Mouse (Mus musculus) adrenal gland, adult 2 months (tissue): Measurements from ENCODE around the gene Ksr2. TPM values are rescaled to one million over a fixed set of nuclear protein-coding genes. Genes with fewer than 3 reads are reported as not detected.

Experiments
- DNase-seq: peaks from one replicate; pipeline ENCODE4 v3.0.0; 2021
- polyA plus RNA-seq: library from polyadenylated mRNA; depleted of rRNA; stranded (reverse); fragments of >200 nt; gene quantifications from 2 replicates; pipeline ENCODE4 v1.2.3, GENCODE M21; 2012
- total RNA-seq, 2 experiments: library from RNA; stranded (reverse); gene quantifications; 2 replicates each; pipeline ENCODE4 v1.2.3; 2021

The Ksr2 gene
- total and polyA plus RNA-seq, 3 experiments, result 0.92 to 5.1 (median 3.8) TPM

DNA sequence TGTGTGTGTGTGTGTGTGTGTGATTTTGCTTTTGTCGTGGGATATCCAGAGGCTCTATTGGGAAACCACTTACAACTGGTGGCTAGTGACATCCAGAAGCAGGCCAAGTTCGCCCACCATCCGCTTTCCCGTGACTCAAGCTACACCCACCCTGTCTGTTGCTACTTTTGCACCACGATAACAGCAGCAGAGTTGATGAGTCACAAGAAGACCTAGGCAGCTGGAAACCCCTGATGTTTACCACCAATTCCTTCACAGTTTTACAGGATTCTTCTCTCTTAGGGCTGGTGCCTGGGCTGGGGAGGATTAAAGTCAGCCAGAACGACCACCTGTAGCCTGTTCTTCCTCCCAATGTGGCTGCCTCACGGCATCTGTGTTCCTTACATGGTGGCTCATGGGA is 277.5 kb downstream of the Ksr2 start:
- no peak for DNase-seq

DNA sequence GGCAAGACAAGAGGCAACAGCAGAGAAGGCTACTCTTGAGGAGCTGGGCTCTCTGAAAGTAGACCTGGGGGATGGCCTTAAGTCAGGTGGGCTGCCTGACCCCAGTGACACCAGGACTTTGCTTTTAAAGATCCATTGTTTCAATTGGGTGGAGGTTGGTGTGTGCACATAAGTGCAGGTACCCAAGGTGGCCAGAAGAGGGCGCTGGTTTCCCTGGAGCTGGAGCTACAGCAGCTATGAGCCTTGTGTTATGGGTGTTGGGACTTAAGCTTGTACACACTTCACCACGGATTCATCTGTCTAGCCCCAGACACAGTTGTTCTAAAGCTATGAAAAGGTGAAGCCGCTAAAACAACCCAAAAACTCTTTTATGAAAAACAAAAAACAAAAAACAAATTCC is 279.8 kb downstream of the Ksr2 start:
- no peak for DNase-seq

DNA sequence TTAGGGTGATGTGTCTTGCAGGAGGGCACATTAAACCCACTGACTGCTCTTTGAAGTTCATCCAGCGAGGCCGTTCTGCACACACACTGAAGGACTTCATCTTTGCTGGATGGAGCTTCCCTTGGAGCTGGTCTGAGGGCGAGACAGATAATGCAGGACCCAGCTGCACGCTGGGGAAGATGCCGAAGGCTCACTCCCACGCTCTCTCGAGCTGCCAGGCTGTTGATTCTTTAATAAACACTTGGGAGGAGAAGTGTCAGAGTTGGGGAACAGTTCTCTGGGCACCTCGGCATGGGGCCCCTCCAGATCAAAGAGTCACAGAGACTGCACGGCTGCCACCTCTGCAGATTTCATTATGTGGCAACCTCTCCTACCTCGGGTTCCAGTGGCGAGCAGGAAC is 280.8 kb downstream of the Ksr2 start:
- DNase-seq, result no peak

DNA sequence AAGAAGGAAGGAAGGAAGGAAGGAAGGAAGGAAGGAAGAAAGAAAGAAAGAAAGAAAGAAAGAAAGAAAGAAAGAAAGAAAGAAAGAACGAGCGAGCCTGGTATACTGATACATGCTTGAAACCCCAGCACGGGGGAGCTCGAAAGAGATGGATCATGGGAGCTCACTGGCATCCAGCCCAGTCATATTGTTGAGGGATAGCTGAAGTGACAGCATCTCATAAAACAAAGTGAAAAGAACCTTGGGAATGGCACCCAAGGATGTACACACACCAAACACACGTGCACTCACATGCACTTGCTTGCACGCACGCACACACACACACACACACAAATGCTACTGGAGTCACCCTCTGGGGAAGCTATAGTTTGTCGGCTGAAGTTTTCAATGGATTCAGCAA is 282.6 kb downstream of the Ksr2 start:
- peak; percentile 55 for DNase-seq

DNA sequence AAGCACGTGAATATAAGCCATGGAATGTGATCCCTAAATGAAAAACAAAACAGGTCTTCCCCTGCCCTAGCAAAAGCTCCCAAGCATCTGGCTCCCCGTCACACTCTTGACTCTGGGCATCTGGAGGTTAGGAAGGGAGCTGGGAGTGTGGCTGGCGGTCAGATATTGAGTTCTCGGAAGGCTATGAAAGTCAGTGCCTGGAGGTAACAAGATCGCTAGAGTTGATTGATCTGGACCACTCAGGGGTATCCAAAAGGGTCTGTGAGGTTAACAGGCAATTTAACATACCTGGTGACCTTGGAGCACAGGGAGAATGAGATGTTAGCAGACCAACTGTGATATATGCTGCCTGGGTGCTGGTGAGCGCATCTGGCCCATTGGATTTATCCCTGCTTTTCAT is 283.8 kb downstream of the Ksr2 start:
- no peak for DNase-seq

DNA sequence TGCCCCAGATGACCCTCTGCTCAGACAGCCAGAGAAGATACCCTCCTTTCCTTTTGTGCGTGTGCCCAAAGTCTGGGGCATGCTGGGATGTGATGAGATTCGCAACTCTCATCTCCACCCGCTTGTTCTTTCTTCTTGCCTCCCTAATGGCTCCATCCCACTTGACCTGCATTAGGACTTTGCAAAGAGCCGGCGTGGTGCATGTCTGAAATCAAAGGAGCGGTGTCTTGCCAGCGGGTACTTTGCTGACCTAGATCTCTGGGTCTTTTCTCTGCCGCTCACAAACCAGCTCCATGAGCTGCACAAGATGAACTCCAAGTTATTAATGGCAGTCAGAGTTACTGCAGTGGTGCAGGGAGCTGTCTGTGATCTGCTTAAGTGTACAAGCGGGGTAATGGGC is 290.6 kb downstream of the Ksr2 start:
- DNase-seq, result no peak

DNA sequence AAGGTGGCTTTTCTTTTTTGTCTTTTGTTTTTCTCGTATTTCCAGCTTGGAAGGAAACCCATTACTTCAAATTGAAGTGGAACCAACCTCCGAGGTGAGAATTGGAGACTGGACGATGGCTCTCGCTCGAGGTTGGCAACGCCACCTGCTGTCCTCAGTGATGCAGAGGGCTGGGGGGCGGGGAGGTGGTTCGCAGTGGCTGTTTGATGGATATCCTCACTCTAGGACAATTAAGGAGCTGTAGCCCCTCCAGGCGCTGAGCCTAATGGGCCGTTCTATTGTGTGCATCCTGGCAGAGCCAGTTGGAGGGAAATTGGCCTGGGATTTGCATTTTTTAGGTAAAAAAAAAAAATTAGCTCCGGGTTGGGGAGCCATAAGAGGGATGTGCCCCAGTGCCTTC is 292.8 kb downstream of the Ksr2 start:
- DNase-seq, result no peak

DNA sequence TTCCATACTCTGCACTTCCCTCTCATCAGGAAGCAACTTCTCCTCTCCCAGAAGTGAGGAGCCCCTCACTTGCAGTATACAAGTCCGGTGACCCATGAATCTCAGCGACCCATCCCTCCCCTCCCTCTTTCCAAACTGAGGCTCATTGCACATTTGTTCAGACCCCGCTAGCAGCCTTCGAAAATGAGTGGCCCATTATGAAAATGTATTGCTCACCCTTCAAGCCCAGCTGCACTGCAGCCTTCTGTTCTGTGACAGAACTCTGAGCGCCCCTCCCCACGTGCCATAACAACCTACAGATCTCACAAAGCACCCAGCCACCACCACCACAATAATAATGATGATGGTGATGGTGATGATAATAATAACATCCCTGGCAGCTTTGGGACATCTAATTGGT is 295.5 kb downstream of the Ksr2 start:
- no peak for DNase-seq

DNA sequence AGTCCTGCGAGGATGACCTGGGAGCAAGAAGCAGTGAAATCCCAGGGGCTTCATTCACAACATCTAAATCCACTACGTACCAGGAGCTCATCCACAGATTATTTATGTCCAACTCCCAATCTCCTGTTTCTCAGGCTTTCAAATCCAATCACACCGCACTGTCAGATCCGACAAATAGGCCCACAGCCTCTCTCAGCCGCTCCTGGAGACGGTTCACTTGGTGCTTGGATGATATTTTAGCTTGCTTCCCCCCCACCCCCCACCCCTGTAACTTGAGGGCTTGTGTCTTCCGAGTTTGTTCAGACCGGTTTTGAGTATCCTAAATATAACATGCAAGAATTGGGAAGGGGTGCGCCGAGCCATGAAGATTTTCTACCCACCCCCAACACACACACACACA is 297.8 kb downstream of the Ksr2 start:
- no peak for DNase-seq

DNA sequence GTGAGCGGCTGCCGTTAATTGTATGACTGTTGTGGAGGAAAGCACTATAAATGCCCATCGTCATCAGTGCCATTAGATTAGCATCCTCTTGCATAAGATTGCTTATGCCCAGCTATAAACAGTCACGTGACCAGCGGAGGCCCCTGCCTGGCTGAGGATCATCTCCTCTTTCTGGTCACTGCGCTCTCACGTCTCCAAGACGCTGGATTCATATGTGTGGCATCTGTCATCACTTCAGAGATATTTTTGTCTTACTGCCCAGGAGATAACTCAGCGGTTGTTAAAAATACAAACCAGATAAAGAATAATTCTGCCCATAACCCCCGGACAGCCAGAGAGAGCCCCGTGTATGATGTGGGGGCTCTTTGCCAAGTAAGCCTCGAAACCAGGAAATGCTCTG is 298.4 kb downstream of the Ksr2 start:
- no peak for DNase-seq

DNA sequence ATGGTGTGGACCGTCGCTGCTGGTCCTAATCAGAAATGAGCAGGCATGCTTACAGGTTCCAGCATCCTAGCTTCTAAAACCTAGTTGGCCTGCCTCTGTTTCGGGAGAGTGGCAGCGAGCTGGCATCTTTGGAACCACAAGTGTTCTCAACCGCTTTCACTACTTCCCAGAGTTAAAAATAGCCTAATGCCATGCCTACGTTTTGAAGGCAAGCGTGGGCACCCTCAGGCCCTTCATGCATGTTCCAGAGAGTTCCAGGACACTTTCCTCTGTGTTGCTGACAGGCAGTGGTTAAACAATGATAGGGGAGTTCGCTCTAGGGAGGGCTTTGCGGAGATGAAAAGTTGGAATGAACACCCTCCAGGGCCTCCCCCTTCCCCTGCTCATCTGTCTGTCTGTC is 303.3 kb downstream of the Ksr2 start:
- DNase-seq, result no peak

DNA sequence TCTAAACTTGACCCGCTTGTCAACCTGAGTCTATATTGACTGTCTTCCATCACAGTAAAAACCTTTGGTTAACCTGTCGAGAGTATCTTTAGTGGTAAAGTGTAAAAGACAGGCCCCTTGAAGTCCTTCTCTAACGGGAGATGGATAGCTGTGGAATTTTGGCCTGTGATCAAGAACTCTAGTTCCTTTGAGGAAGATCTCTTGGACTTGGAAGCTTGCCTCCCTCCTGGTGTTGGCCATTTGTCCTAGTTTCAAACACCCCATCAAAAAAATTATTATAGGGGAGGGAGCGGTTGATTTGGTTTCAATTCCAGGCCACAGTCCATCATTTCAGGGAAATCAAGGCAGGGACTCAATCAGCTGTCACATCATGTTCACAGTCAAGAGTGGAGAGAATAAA is 309.5 kb downstream of the Ksr2 start:
- DNase-seq, result no peak

DNA sequence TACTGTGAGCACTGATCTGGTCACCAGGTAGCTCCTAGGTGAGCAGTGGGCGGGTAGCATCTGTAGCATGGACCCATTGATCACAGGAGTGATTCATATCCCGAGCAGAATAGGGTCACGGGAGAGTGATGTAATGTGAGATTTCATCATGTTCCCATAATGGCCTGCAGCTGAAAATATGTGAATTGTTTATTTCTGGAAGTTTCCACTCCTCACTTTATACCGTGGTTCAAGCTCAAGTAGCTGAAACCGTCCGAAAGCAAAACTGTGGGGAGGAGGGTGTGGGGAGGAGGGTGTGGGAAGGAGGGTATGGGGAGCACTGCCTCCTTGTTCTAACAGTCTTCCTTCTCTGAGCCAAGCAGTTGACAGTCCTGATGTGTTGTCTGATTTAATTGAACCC is 312.7 kb downstream of the Ksr2 start:
- peak; percentile 40 for DNase-seq

DNA sequence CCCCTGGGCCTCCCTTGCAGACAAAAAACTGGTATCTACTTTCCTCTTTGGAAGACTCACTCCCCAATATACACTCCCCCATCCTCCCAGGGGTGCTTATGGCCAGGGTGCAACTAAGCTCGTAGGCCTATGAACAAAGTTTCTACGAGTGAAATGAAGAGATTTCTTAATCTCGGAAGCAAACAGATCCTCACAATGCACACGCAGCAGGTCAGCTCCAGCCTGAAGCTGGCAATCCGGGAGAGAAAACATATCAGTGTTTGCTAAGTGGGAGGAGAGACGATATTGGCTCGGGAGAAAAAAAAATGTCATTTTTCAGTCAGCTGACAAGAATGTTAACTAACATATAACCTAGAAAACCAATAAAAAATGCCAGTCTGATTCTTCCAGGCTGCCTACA is 313.3 kb downstream of the Ksr2 start:
- DNase-seq, result no peak

DNA sequence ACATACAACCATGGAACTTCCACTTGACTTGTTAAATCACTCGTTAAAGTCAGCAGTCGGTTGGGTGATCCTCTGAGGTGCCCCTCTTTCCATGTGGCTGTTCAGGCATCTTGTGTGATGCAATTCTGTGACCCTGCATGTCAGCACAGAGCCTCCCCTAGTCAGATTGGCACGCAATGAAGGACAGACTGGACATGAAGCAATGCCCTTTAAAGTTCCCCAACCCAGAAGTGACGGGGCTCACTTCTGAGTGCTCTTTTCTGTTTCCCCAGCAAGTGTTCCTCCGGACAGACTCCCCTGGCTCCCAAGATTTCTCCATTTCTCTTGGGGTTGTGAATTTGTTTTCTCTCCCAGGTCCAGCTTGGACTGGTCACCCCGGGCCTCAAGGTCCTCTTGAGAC is 317.5 kb downstream of the Ksr2 start:
- peak; percentile 78 for DNase-seq

DNA sequence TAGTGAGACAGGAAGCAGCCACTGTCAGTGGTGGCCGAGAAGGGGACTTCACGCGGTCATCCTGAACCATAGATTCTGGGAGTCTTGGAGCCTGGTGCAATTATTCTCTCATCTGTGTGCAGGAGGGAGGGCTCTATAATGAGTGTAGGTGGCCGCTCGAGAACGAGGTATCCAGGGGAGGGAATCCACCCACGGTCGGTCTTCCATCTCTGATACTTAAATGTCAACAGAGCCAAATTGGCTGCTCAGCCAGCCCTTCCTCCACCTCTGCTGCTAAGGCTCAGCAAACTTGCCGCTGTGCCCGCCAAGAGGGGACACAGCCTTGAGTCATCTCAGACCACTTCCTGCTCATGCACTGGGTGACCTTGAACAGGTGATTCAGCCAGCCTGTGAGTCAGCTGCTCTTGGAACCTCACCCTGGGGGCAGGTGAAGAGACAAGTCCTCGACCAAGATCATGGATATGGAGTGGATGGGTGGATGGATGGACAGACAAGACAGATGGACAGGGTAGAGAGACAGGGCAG is 330.9 kb downstream of the Ksr2 start:
- peak; percentile 38 for DNase-seq

DNA sequence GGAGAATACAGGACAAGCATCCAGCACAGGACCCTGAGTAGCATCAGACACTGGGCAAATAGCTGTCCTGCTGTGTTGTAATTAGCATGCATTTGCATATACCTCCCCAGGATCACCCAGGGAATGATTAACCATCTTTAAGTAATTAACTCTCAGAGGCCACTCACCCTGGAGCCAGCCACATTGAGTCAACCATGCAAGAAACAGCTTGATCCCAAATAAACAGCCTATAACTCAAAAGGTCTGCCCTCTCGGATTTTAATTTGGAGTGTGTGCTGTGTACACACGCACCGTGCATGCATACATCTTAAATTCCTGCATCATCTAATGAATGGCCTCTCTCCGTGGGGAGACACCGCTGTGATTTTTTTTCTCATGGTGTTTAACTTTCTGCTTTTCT is 335.6 kb downstream of the Ksr2 start:
- no peak for DNase-seq

DNA sequence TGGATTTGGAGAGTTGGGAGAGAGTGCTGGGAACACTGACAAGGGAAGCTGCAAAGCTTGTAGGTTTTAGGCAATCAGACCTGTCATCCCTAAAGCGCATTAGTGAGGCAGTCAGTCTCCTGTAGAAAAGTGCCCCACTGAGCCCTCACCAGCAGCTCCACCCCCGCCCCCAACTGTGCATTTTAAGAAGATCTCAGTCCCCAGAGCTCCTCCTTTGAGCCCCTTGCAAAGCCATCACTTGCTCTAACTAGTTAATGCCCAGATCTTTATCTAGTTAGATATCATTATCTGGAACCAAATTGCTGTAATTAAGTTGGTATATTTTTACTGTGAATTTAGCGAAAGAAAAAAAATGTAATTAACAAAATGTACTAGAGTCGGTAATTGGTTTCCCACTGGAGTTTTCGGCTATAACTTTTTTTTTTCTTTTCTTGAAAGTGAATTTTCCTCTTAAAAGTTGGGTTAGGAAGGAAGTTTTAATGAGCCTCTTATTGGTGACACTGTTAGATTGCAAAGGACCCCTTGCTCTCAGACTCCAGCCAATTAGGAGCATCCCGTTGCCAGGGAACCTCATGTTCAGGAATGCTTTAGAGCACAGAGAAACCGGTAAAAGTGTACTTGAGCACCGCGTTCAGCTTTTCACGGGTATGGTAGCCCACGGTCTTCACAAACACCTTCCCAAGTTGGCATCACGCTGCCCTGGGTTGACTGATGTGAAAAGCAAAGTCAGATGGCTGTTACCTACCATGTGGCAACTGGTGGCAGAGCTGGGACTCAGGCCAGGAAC is 344.1 kb downstream of the Ksr2 start:
- DNase-seq, result no peak

DNA sequence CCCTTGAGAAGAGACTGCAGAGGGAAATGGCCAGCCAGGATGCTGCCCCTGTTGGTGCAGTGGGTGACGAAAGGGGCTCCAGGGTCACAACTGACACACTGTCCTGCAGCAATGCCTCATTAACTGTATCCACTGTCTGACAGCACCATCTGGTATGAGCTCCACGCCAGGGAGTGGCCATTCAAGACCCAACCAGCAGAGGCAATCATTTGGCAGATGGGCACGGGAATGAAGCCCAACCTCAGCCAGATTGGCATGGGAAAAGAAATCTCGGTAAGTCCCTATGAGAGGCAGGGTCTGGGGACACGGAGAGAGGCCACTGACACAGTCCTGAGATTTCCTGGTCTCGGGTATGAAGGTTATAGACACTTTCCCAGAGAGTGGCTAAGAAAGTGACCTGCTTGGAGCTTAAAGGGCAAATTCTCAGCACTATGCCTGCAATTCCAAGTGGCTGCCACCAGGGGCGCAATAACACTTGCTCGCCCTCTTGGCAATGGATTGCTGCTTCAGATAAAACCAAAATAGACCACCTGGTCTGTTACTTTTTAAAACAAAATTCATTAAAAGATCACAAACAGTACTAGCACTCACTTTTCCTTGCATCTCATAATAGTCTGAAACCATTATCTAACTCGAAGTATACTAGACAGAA is 347.5 kb downstream of the Ksr2 start:
- no peak for DNase-seq

DNA sequence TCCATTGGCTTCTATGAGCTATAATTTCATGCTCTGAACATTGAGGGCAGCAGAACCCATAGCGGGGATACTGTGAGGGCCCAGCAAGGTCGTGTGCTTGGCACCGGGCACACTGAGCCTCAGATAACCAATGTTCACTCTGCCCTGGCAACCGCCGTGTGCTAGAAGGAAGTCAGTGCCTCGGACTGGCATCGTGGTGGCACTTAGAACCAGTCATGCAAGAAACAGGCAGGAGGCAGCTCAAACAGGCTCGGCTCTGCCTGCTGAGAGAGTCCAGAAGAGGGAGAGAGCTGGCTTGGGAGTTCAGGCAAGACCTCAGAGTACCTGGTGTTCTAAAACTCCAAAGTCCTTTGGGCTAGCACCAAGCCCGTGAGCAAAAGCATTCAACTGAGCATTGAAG is 350.7 kb downstream of the Ksr2 start:
- no peak for DNase-seq

DNA sequence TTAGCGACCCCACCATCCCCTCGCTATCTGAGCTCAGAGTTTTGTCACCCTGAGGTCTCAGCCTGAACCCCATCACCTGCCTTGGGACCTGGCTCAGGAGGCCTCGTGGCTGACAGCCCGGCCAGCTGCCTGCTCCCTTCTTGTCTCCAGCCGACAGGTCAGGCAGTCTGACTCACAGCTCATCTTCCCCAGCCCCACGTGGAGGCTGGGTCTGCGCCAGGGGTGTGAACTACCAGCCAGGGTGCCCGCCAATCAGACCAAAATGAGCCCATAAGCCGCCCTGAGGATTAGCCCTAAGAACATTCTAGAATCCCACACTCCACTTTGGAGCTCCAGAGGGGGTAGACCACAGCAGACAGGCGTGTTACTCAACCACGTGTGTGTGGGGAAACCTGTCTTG is 365.4 kb downstream of the Ksr2 start:
- peak; percentile 27 for DNase-seq

DNA sequence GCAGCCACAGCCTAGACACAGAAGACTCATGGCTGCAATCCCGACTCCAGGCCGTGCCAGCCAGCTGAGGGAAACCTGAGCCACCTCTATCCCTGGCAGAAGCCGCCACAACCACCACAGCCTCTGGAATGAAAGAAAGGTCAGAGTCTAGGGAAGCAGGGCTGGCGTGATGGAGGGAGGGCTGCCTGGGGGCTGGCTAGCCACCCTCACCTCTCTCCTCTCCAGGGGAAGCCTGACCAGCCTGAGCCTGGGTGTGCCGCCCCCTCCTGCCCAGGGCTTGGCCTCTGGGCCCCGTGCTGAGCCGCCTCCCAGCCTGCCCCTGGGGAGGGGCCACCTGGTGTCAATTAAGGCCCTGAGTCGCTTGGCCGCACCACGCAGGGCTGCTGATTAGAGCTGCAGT is 366.9 kb downstream of the Ksr2 start, which contains the start of gene Nos1:
Nos1 (plus strand) TSS at position 352 of the 400 bp plus-strand sequence.
- no peak for DNase-seq

DNA sequence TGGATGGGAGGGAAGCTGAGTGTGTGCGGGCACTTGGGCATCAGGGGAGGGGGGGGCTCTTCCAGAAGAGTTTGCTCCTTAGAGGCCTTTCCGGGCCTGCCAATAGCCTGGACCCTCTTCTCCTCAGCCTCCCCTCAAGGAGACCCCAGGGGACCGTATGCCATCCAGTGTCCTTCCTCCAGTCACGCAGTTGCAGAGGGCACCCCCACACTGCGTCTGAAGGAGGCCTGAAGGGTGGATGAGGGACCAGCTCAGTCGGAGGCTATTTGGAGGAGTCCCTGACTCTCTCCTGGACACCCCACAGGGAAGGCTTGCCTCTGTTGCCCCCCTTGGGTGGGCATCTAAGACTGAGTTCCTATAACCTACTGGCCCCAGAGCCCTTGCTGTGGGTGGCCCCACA is 367.4 kb downstream of the Ksr2 start:
- DNase-seq, result no peak

DNA sequence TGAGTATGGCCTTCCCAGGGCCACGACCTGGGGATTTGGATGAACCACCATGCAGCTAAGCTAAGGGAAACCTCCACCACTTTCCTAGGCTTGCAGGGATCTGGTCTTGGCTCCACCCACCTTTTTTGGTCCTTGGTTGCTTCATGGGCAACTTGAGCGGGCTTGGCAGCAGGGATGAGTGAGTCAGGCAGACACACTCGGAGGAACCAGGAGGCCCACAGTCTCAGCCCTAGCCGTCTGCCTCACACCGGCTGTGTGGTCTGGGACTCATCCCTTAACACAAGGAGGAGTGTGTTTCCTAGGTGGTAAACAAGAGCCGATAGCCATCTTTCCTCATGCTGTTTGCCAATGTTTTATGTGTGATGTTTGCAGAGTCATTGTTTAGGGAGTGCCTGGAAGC is 376.3 kb downstream of the Ksr2 start:
- DNase-seq, result peak; percentile 7
